Mouse (Mus musculus) adrenal gland, postnatal 4 days (tissue): ENCODE measurements around the gene Myo18a. TPM values are rescaled to one million over a fixed set of nuclear protein-coding genes. Genes with fewer than 3 reads are reported as not detected.

Experiments used
- DNase-seq, 2 experiments: peaks; one replicate each; pipeline ENCODE4 v3.0.0; 2021 to 2022; ENCODE audit warnings: low spot score in 2 of 2, mixed read lengths in 2 of 2
- total RNA-seq, 2 experiments: library from RNA; stranded (reverse); gene quantifications; 2 replicates each; pipeline ENCODE4 v1.2.3; 2021

Myo18a gene
- total RNA-seq, 2 experiments from 2014 or later: 90.0 to 90.8 TPM

DNA sequence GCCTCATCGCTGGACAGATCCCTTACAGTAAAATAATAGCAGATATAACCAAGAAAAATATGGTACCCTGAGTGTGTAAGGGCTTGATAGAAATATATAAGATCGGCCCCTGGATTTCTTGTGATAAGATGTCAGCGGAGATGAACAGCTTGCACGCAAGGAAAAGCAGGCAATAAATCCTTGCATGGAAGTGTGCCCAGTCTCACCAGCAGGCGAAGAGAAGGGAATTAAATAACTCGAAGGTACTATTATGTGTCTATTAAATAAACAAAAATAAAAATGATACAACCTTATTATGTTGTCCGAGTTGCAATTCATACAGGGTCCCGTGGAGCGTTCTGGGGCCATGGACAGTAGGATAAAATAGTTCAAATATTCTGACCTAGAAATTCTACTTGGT lies 133.0 kb downstream of the Myo18a start:
- DNase-seq: no peak

GRCm38 (mm10) chr11:77896480-77896819 lies 133.4 kb downstream of the Myo18a start:
- DNase-seq: no peak

DNA sequence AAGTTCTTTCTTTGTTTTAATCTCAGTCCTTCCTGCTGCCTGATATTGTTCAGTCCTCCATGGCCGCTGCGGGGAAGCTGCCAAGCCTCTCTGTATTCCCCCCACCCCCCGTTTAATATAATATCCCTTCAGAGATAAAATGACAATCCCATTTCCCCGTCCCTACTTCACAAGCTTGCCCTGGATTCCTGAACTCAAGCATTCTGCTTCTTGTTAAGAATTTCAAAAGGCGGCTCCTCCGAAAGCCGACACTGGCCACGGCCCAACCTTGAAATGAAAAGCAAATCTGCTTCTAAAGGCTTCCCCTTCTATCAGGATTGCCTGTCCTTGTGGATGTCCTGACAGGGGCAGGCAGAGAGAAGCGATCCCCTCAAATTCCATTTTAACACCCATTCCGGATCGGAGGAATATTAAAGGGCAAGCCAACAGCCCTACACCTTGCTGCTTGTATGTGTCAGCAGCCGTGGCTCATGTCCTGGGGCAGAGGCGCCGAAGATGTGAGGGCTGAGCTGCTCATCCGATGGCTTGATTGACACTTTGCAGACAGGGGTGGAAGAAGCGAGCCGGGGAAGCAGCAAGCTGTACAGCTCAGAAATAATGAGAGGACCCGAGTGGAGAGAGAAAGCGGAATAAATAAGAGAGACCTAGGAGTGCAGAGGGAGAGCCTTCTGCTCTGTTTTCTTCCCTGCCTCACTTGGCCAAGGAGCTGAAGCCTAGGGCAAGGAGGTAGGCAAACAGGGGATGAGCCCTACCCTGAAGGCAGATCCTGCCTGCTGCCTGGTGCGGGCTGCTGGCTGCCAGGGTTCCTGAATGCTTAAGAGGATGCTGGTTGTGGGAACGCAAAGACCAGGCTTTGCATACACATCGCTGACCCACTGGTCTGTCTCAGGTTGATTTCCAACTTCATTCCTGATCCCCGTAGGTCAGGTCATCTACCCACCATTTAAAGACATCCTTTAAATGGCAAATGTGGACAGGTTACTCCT lies 134.1 kb downstream of the Myo18a start:
- no peak for DNase-seq

DNA sequence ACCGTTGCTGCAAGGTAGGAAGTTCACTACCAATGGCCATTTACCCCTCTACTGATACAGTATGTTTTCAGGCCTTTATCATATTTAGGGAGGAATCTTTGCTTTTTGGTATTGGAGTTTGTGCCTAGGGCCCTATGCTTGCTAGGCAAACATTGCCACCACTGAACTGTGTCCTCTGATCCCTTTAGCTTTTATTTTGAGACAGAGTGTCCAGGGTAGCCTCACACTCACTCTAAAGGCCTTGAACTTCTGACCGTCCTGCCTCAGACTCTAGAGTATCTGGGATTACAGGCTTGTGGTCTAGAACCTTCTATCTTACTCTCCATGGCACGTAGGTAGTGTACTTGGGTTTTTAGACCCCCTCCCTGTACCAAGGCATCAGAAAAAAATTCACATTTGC lies 137.1 kb downstream of the Myo18a start:
- no peak for DNase-seq

GRCm38 (mm10) chr11:77900696-77901095 lies 137.7 kb downstream of the Myo18a start:
- DNase-seq: no peak

DNA sequence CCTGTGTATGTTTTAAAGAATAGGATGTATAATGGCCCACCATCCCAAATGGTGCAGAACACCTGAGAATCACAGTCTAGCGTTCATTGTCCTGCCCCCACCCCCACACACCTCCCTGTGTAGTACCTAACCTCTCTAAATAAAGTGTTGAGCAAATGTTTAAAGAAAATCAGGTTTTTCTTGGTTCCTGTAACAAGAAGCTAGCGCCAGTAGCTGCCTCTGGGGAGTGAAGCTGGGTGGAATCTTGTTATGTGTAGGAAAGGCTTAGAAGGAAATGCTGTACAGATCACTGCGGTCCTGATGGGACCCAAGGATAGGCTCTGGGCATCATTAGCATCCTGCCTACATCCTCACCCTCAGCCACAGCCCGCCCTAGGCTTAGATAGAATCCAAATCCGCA lies 138.3 kb downstream of the Myo18a start:
- DNase-seq: no peak

DNA sequence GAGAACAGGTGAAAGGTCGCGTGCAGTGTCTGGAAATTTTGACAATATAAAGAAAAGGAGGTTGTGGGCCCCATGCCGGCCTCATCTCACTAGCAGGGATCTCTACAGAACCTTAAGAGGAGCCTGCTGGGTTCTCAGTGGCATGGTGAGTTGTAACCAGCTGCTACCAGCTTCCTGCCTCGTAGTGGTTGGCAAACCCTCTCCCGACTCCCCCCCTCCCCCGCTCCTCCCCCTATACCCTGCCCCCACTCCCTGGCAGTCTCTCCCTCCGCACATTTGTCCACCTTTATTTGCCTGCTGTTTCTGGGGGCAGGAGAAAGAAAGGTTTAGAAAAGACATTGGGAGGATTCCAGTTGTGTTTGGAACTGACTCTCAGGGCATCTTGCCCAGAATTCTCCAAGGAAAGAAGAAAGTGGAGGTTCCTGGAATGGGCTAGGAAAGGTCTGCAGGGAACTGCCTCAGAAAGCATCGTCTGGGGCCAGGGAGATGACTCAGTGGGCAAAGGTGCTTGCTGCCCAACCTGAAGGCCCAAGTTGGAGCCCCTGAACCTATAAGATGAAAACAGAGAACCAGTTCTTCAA lies 138.8 kb downstream of the Myo18a start:
- no peak for DNase-seq

- DNase-seq: no peak
These were observed 140.7 kb downstream of the Myo18a start for GRCm38 (mm10) chr11:77903761-77904160.

GRCm38 (mm10) chr11:77904707-77905106 lies 141.7 kb downstream of the Myo18a start:
- DNase-seq: no peak

- no peak for DNase-seq
These were observed 143.1 kb downstream of the Myo18a start for GRCm38 (mm10) chr11:77906097-77906687.

GRCm38 (mm10) chr11:77906747-77907174 lies 143.7 kb downstream of the Myo18a start:
- DNase-seq: no peak

DNA sequence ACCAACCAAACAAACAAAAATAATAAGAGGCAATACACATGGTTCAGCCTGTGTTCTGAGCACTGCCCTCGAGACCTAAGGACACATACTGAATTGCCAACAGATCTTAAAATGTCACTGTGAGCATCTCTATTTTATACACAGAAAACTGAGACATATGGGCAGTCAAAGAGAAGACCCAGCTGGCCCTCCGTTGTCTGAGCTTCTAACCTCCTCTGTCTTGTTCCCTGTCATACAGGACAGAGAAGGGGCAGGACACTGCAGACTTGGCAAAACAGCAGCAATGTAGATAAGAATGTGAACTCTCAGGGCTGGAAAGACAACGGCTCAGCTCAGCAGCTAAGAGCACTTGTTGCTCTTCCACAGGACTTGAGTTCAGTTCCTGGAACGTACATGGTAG lies 145.4 kb downstream of the Myo18a start:
- no peak for DNase-seq

DNA sequence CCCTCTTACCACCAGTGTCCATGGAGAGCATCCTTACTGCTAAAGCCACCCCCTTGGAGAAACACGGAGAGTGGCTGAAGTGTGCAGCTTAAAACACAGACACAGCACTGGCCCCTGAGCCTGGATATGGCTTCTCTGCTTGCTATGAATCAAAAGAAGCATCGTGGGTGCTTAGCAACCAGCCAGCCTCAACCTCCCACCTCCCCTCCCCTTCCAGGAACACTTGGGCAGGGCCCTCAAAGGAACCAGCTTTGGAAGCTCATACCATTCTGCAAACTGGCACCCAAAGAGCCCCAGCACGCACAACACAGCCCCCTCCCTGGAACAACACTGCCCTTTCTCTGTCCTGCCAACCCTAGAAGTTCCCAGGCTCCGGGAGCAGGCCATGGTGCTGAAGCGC lies 146.3 kb downstream of the Myo18a start:
- no peak for DNase-seq

- no peak for DNase-seq
These were observed 146.7 kb downstream of the Myo18a start for GRCm38 (mm10) chr11:77909776-77910175.

GRCm38 (mm10) chr11:77913505-77913904 lies 150.5 kb downstream of the Myo18a start:
- DNase-seq: no peak

DNA sequence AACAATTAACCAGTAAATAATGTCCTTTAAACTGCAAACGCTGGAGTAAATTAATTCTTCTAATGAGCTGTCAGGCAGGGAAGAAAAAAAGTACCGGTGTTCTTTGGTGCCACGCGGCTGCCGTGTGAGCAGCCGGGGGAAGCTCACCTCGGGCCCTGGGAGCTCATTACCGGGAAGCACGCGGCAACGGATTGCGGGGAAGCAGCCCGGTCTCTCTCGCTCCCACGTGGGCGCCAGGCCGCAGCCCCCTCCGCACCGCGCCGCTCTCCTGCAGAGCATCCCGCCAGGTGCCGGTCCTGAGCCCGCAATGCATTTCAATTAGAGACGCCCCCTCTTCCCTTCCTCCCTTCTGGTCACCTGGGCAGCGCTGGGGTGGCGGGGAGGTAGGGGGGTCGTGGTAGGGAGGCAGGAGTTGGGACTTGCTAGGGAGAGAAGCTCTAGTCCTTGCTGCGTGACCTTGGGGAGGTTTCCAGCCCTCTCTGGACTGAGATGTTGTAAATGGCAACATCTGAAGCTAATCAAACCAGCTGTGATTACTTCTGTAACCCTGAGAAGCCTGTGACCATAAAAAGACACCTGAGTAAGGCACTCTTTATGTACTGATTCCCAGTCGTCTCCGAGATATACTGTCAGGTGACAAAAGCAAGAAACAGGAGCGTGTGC lies 151.7 kb downstream of the Myo18a start:
- no peak for DNase-seq

Other genes starting within 250 kb of the Myo18a start
- gene Abhd15, start 248.1 kb upstream of the Myo18a start, total RNA-seq: 10 to 100 TPM; 12.4 to 17.0 TPM
- gene Trp53i13, start 247.3 kb upstream of the Myo18a start, total RNA-seq: 10 to 100 TPM; 17.5 to 19.1 TPM
- not detected for gene Gm10392, start 244.0 kb upstream of the Myo18a start, total RNA-seq
- gene Taok1, start 155.4 kb upstream of the Myo18a start, total RNA-seq: 10 to 100 TPM; 56.7 to 59.7 TPM
- gene Nufip2, start 77.1 kb upstream of the Myo18a start, total RNA-seq: 10 to 100 TPM; 87.2 to 91.6 TPM
- not detected for gene Cryba1, start 38.0 kb upstream of the Myo18a start, total RNA-seq
- gene Gm10277, start 24.5 kb downstream of the Myo18a start, total RNA-seq: not detected
- gene Pipox, start 130.8 kb downstream of the Myo18a start, total RNA-seq: 10 to 100 TPM in 1 of 2 experiments, 1 to 10 TPM in 1; 9.1 to 16.9 TPM
- 1 to 10 TPM; 3.9 to 6.0 TPM for gene Sez6, start 167.6 kb downstream of the Myo18a start, total RNA-seq
- gene Phf12, start 219.5 kb downstream of the Myo18a start, total RNA-seq: 10 to 100 TPM; 80.7 to 81.8 TPM